Mouse (Mus musculus): ENCODE measurements around the gene Pde7b. TPM values are rescaled to one million over a fixed set of nuclear protein-coding genes. Genes with fewer than 3 reads are reported as not detected.

The Pde7b gene
- total RNA-seq, 2 experiments from 2014 or later = 12.1 TPM

GRCm38 (mm10) chr10:20495051-20495450 lies 229.8 kb downstream of the Pde7b start:
- no peak for DNase-seq (ENCODE audit: low spot score in 2 of 2)

- DNase-seq (ENCODE audit: low spot score in 2 of 2) = no peak
These were observed 230.9 kb downstream of the Pde7b start for GRCm38 (mm10) chr10:20493826-20494455.

- peak in 1 of 2 experiments; percentile 28 for DNase-seq (ENCODE audit: low spot score in 2 of 2)
These were observed 232.5 kb downstream of the Pde7b start for GRCm38 (mm10) chr10:20492216-20492964.

GRCm38 (mm10) chr10:20490775-20491174 lies 234.1 kb downstream of the Pde7b start:
- no peak for DNase-seq (ENCODE audit: low spot score in 2 of 2)

- no peak for DNase-seq (ENCODE audit: low spot score in 2 of 2)
These were observed 234.6 kb downstream of the Pde7b start for GRCm38 (mm10) chr10:20490281-20490680.

- DNase-seq (ENCODE audit: low spot score in 2 of 2) = no peak
These were observed 238.2 kb downstream of the Pde7b start for GRCm38 (mm10) chr10:20486461-20487253.

- no peak for DNase-seq (ENCODE audit: low spot score in 2 of 2)
These were observed 239.1 kb downstream of the Pde7b start for GRCm38 (mm10) chr10:20485816-20486215.

- no peak for DNase-seq (ENCODE audit: low spot score in 2 of 2)
These were observed 245.4 kb downstream of the Pde7b start for GRCm38 (mm10) chr10:20479481-20479880.

GRCm38 (mm10) chr10:20478456-20478855 lies 246.4 kb downstream of the Pde7b start:
- DNase-seq (ENCODE audit: low spot score in 2 of 2) = no peak

GRCm38 (mm10) chr10:20474831-20475230 lies 250.0 kb downstream of the Pde7b start:
- DNase-seq (ENCODE audit: low spot score in 2 of 2) = peak; percentile 31 to 43

- no peak for DNase-seq (ENCODE audit: low spot score in 2 of 2)
These were observed 250.8 kb downstream of the Pde7b start for GRCm38 (mm10) chr10:20474036-20474435.

- DNase-seq (ENCODE audit: low spot score in 2 of 2) = no peak
These were observed 251.4 kb downstream of the Pde7b start for GRCm38 (mm10) chr10:20473505-20473904.

- no peak for DNase-seq (ENCODE audit: low spot score in 2 of 2)
These were observed 252.9 kb downstream of the Pde7b start for GRCm38 (mm10) chr10:20472007-20472406.

- no peak for DNase-seq (ENCODE audit: low spot score in 2 of 2)
These were observed 260.2 kb downstream of the Pde7b start for GRCm38 (mm10) chr10:20464631-20465030.

- DNase-seq (ENCODE audit: low spot score in 2 of 2) = no peak
These were observed 260.9 kb downstream of the Pde7b start for GRCm38 (mm10) chr10:20463941-20464340.

GRCm38 (mm10) chr10:20462596-20462995 lies 262.3 kb downstream of the Pde7b start:
- DNase-seq (ENCODE audit: low spot score in 2 of 2) = no peak

GRCm38 (mm10) chr10:20459657-20460350 lies 265.1 kb downstream of the Pde7b start:
- DNase-seq (ENCODE audit: low spot score in 2 of 2) = no peak

- DNase-seq (ENCODE audit: low spot score in 2 of 2) = no peak
These were observed 265.7 kb downstream of the Pde7b start for GRCm38 (mm10) chr10:20459160-20459559.

- DNase-seq (ENCODE audit: low spot score in 2 of 2) = no peak
These were observed 270.4 kb downstream of the Pde7b start for GRCm38 (mm10) chr10:20454387-20455065.

GRCm38 (mm10) chr10:20437428-20437827 lies 287.4 kb downstream of the Pde7b start:
- no peak for DNase-seq (ENCODE audit: low spot score in 2 of 2)

GRCm38 (mm10) chr10:20437021-20437420 lies 287.9 kb downstream of the Pde7b start:
- DNase-seq (ENCODE audit: low spot score in 2 of 2) = no peak

Measured in layer of hippocampus, postnatal 10 days (tissue).